Mouse (Mus musculus) adrenal gland, adult 8-10 months (tissue): ENCODE results near the gene Mgat1. TPM values are rescaled to one million over a fixed set of nuclear protein-coding genes. Genes with fewer than 3 reads are reported as not detected.
A peak's percentile ranks its signal among the peaks of the same experiment; 100 is the strongest.
"Not testable (repeated sequence)": the region's sequence is repeated elsewhere in the genome, so short reads cannot be mapped to it uniquely, and the experiment has no call there.

ENCODE experiments used
- DNase-seq: peaks from one replicate; pipeline ENCODE4 v3.0.0; 2022
- total RNA-seq, 4 experiments: library from RNA; stranded (reverse); gene quantifications; 2 replicates each; pipeline ENCODE4 v1.2.4; 2022

The Mgat1 gene
- total RNA-seq = 100 to 1,000 TPM; 114 to 131 (median 124) TPM

DNA sequence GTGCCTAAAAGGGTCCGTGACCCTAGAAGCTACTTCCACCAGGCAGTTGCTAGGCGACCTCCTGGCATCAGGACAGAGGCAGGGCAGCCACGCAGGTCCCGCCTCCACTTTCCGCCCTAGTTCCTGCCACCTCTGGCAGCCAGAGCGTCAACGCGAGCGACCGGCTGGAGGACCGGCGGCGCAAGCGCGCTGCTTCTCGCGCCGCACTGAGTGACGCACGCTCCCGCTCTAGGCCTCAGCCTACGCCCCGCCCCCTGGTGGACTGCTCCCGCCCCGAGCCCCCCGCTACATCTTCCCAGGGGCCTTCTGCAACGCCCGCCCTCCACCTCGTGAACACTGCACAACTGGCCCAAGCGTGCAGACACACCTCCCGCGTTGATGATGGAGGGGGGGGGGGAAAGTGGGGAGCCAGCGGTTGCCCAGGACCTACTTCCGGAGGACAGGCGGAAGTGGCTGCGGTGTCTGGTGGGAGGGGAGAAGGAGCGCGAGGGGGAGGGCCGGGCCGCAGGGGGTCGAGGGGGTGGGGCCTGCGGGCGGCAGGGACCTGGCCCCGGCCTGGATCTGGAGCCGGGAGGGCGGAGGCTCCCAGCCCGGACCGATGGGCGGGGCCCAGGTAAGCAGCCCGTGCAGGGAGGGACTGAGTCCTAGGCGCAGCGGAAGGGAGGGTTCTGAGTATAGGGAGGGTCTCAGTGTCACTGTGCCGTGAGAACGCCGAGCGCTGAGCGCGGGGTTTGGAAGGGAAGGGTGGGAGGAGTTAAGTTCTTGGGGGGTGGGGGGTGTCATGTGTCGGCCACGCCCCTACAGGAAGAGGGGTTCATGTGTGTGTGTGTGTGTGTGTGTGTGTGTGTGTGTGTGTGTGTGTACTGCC lies at the start of gene Mgat1:
Gene Mgat1, plus strand, starts transcription at position 465 of the 868 bp plus-strand sequence.
- peak; percentile 93 for DNase-seq

GRCm38 (mm10) chr11:49194771-49195170 lies 49.2 kb upstream of the Mgat1 start:
- DNase-seq = not testable (repeated sequence)

GRCm38 (mm10) chr11:49195819-49196322 lies 48.1 kb upstream of the Mgat1 start:
- DNase-seq = peak; percentile 24

DNA sequence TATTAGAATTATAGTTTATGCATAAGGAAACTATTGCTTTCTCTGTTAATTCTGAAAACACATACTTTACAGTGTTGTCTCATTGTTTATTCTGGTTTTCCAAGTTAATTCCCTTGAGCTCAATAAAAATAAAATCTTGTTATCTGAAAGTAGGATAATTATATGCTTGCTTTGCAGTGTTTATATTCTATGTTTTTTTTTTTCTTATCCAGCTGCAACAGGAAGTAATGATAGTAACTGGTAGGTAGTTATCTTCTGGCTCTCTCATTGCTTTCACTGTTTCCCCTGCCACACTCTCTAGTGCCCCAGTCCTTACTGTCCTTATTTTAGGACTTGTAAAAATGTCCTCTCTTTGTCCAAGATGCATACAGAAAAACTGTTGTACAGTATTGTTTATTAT lies 43.3 kb upstream of the Mgat1 start:
- no peak for DNase-seq

DNA sequence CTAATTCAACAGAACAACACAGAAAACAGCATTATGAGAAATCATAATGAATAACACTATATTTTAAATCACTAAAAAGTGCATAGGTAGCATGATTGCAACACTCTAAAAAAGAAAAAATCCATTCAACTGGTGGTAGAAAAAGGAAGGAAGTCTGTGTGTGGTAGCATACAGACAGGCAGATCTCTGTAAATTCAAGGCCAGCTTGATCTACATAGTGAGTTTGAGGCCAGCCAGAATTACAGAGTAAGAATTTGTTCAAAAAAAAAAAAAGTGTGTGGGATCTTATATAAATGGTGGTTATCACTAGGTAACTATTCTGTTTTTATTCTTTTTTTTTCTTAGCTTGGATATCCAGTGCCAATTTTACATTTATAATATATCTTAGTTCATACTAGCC lies 42.8 kb upstream of the Mgat1 start:
- DNase-seq = no peak

DNA sequence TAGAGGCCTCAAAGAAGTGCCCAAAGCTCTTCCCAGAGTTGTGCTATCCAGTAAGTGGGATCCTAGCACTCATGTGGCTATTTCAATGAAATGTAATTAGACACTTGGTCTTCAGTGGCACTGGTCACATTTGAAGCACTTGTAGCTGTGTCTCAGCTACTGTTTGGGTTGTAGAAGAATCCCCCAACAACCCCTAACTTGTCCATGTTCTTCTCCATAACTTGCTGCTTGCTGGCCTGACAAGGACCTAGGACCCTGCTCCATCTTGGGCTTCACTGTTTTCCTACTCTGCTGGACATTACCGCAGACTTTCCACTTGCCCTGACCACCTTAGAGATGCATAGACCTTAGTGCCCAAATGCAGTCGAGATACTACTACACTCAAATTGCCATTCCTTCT lies 41.9 kb upstream of the Mgat1 start:
- no peak for DNase-seq

DNA sequence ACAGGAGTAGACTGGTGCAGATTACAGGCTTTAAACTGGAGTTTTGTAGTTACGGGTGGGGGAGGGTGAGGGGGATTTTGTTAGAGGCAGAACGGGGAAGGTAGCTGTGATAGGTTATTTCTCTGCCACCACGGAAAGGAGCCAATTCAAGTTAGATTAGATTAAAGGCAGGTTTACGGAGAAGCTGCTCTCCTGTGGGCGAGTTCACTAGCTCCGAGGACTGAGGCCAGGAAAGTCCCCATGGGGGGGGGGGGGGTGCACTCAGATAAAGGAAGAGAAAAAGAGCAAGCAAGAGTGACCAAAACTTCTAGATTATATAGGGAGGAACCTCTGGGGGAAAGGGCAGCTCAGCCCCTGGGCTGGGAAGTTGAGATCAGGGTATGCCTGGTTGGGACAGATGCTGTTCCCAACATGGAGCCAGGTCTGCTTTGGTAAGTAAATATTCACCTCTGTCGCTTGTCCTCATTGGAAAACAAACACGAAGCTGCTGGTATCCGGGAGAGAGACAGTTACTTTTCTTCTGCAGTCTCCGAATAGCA lies 41.4 kb upstream of the Mgat1 start:
- no peak for DNase-seq

GRCm38 (mm10) chr11:49203129-49203768 lies 40.7 kb upstream of the Mgat1 start, which contains the start of gene Zfp62:
Gene Zfp62 (plus strand): TSS chr11:49203292.
- peak; percentile 92 for DNase-seq

GRCm38 (mm10) chr11:49203771-49204497 lies 40.1 kb upstream of the Mgat1 start:
- no peak for DNase-seq

DNA sequence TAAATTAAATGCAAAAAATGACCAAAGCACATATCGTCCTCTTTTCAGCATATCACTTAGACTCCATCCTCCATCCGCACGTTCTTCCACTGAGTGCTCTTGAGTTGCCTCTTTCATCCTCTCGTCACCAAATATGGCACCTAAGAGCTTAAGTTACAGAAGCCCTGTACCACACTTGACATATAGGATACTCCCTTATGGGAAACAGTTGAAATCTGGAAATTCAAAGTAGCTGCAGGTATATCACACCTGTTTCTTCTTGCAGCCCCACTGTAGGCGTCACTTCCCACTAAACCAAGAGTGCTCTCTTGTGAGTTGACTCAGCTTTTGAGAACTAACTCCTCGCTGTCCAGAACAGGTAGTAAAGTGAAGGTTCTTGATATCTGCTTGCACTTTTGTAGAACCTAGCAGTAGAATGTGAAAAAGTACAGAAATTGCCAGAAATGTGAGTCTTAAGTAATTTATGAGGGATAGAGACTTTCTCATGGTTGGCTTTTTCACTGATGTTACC lies 38.9 kb upstream of the Mgat1 start:
- no peak for DNase-seq

DNA sequence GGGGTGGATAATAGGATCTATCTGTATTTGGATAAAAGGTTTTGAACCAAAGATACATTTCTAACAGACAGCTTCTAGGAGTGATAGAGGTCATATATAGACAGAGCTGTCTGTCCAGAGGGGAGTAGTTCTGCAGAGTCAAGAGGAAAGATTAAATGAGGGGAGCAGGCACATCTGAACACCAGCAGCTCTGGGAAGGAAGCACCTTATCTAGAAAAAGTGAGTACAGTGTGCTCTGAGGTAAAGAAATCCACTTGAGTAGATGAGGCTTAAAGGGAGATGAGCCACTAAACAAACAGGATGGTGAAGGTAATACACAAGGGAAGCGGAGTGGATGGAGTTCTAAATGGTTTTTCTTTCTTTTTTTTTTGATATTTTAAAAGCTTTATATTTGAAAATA lies 36.5 kb upstream of the Mgat1 start:
- no peak for DNase-seq

- DNase-seq = no peak
These were observed 31.4 kb upstream of the Mgat1 start for GRCm38 (mm10) chr11:49212577-49212976.

DNA sequence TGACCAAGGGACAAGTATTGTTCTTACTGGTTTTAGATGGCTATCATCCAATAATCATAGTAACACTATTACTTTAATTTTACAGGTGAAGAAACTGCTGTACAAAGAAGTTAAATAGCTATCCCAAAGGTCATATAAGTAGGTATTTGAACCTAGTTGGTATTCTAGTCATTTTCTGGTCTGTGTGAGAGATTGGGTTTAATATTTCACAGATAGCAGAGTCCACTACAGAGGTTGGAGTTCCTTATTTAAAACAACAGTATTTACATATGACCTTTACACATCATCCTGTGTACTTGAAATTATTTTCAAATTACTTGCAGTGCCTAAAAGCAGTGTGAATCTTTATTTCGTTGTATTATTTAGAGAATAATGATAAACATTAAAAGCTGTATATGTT lies 30.5 kb upstream of the Mgat1 start:
- DNase-seq = no peak

GRCm38 (mm10) chr11:49219271-49219670 lies 24.7 kb upstream of the Mgat1 start:
- no peak for DNase-seq

GRCm38 (mm10) chr11:49224455-49224854 lies 19.5 kb upstream of the Mgat1 start:
- no peak for DNase-seq

DNA sequence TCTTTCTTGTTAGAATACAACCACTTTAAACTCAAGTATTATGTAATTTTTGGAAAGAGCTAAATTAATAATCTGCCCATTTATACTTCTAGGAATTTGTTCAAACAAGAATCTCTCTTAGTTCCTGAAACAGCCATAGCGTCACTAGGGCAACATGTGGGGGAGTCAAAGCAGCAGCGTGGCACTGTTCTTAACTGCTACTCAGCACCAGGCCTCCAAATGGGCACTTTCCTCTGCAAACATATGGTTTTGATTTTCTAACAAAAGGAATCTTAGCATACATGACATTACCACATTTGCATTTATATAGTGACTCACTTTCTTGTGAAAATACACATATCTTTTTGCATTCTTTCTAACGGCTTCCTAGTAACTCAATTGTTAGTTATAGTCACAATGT lies 11.2 kb upstream of the Mgat1 start:
- no peak for DNase-seq

DNA sequence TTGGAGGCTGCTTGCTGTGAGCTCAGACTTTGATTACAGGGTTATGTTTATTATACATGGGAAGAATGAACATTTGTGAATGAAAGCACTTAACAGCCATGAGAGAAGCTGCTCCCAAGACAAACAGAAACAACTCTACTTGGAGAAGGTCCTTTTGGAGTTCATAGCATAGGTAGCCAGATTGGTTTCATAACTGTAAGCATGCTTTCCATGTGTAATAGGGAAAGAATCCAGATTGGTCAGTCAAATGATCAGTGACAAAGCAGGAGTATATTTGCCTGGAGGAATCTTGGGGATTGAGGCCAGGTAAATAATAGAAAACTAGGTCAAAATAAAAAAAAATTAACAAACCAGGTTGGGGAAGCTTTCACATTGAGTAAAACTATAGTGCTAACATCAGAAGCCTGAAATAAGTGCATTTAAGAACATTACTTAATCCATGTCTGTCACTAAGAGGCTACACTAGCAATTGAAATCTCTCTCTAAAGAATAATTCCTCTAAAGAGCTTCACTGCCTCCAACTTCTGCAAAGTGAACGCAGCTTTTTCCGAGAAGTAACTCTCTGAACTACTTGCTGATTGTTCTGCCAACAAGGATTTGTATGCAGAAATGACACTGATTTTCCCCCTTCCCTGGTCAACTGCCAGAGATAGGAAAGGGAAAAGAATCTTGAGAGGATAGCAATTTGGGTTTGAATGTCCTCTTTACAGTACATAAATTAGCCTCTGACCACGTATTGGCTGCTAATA lies 8.4 kb upstream of the Mgat1 start:
- DNase-seq = no peak

DNA sequence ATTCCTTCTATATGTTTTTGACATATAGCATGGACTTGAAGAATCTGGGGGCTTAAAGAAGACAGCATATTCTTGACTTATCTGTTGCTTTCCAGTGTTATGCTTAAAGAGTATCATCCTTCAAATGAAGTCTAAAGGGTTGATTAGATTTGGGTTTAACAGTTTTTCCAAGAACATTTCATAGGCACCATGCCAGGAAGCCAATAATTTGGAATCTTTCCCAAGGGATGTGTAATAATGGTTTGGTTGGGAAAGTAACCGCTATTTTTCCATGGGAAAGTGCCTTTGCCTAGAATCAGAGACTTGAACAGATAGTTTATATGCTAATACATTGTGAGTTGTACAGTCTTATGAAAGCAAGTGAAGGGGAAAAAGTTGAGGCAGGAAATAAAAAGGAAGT lies 7.1 kb upstream of the Mgat1 start:
- no peak for DNase-seq

- DNase-seq = no peak
These were observed 6.5 kb upstream of the Mgat1 start for GRCm38 (mm10) chr11:49237532-49237931.

GRCm38 (mm10) chr11:49240310-49240709 lies 3.7 kb upstream of the Mgat1 start:
- DNase-seq = no peak

- DNase-seq = no peak
These were observed 3.1 kb upstream of the Mgat1 start for GRCm38 (mm10) chr11:49240874-49241273.

GRCm38 (mm10) chr11:49241471-49241870 lies 2.5 kb upstream of the Mgat1 start:
- no peak for DNase-seq
